Mouse (Mus musculus) midbrain, embryonic 10.5 days (tissue): ENCODE data around the gene Rhebl1. TPM values are rescaled to one million over a fixed set of nuclear protein-coding genes. Genes with fewer than 3 reads are reported as not detected.

ENCODE experiments used
- DNase-seq: peaks from one replicate; pipeline ENCODE4 v3.0.0-alpha.2; 2017; ENCODE audit warnings: low spot score
- H3K27ac ChIP-seq: fragments of 300-500 bp; sonication (generic); replicated peaks from 2 replicates; pipeline ENCODE4 v1.5.1; 2016; ENCODE audit warnings: mild to moderate bottlenecking
- H3K27me3 ChIP-seq: fragments of 300-500 bp; sonication (generic); 2 replicates; pipeline ENCODE4 v1.6.1; 2016; ENCODE audit warnings: low read depth, mild to moderate bottlenecking; ENCODE audit not compliant: poor library complexity, severe bottlenecking
- H3K36me3 ChIP-seq: fragments of 300-500 bp; sonication (generic); 2 replicates; pipeline ENCODE4 v1.6.1; 2016; ENCODE audit warnings: mild to moderate bottlenecking, moderate library complexity
- H3K4me1 ChIP-seq: fragments of 300-500 bp; sonication (generic); 2 replicates; pipeline ENCODE4 v1.6.1; 2016
- H3K4me3 ChIP-seq: fragments of 300-500 bp; sonication (generic); 2 replicates; pipeline ENCODE4 v1.5.1; 2016; ENCODE audit warnings: mild to moderate bottlenecking, moderate library complexity
- H3K9me3 ChIP-seq: fragments of 300-500 bp; sonication (generic); replicated peaks from 2 replicates; pipeline ENCODE4 v1.6.1; 2016; ENCODE audit warnings: mild to moderate bottlenecking
- WGBS: fragments of 180-500 bp; shearing (Covaris S2); methylation state at CpG from one replicate; pipeline ENCODE4 v1.1.7; 2016; 5-methylcytosine and 5-hydroxymethylcytosine counted together
- polyA plus RNA-seq: library from polyadenylated mRNA; unstranded; fragments of >200 nt; fragmentation: Nextera tagmentation; extraction: Ambion mirVana; gene quantifications from 2 replicates; pipeline ENCODE4 v1.2.1, GENCODE M21; 2016

Gene Rhebl1
- polyA plus RNA-seq, 1 experiment from 2014 or later: 23.9 TPM

GRCm38 (mm10) chr15:98883661-98884060 lies 10.7 kb downstream of the Rhebl1 start:
- no peak overlapping the region for H3K27ac ChIP-seq
- H3K4me1 ChIP-seq: peaks cover 26% of the 10 kb centered on the region
- 0 out of 2 replicates have a peak, but pooled peaks cover under 1% of the 10 kb centered on the region for H3K36me3 ChIP-seq
- peaks cover 3% of the 10 kb centered on the region; the same call in 1 of the 2 replicates for H3K27me3 ChIP-seq
- no peak overlapping the region for H3K4me3 ChIP-seq
- DNase-seq: no peak
- no peaks in the 10 kb centered on the region for H3K9me3 ChIP-seq

GRCm38 (mm10) chr15:98881656-98882008 lies 12.7 kb downstream of the Rhebl1 start:
- Histone ChIP-seq H3K27ac (peak overlapping the region; percentile 89), H3K9me3 (no peaks in the 10 kb centered on the region), H3K4me1 (peaks cover 26% of the 10 kb centered on the region), H3K27me3 (no peaks in the 10 kb centered on the region), H3K36me3 (peaks cover 9% of the 10 kb centered on the region; the same call in 1 of the 2 replicates), H3K4me3 (peak overlapping the region; percentile 77)
- WGBS: 6% methylated on average over 5 of the region's 5 CpGs
- no peak for DNase-seq

- Histone ChIP-seq H3K36me3 (peaks cover 9% of the 10 kb centered on the region; the same call in 1 of the 2 replicates), H3K4me3 (peak overlapping the region; percentile 77), H3K4me1 (peaks cover 26% of the 10 kb centered on the region), H3K27me3 (no peaks in the 10 kb centered on the region), H3K27ac (peak overlapping the region; percentile 89), H3K9me3 (no peaks in the 10 kb centered on the region)
- peak; percentile 98 for DNase-seq
- WGBS: under 1% methylated on average over 48 of the region's 48 CpGs
Measured at GRCm38 (mm10) chr15:98880978-98881655, 13.2 kb downstream of the Rhebl1 start.

- peak; percentile 64 for DNase-seq
- Histone ChIP-seq H3K9me3 (no peaks in the 10 kb centered on the region), H3K27me3 (no peaks in the 10 kb centered on the region), H3K4me1 (peaks cover 36% of the 10 kb centered on the region), H3K36me3 (peaks cover 9% of the 10 kb centered on the region; the same call in 1 of the 2 replicates), H3K4me3 (no peak overlapping the region), H3K27ac (no peak overlapping the region)
- 22% methylated on average over 3 of the region's 3 CpGs for WGBS
Measured at GRCm38 (mm10) chr15:98877331-98877730, 17.0 kb downstream of the Rhebl1 start.

- peaks cover 46% of the 10 kb centered on the region for H3K4me1 ChIP-seq
- peak; percentile 95 for DNase-seq
- peaks cover 8% of the 10 kb centered on the region for H3K36me3 ChIP-seq
- H3K27me3 ChIP-seq: no peaks in the 10 kb centered on the region
- WGBS: 1% methylated on average over 51 of the region's 51 CpGs
- peak overlapping the region; percentile 99 for H3K27ac ChIP-seq
- peak overlapping the region; percentile 99 for H3K4me3 ChIP-seq
- no peaks in the 10 kb centered on the region for H3K9me3 ChIP-seq
Measured at GRCm38 (mm10) chr15:98871916-98872888, 22.1 kb downstream of the Rhebl1 start.

GRCm38 (mm10) chr15:98871070-98871915 lies 23.0 kb downstream of the Rhebl1 start, which contains the start of gene Kmt2d:
Gene Kmt2d, minus strand, starts transcription at chr15:98871204.
- Histone ChIP-seq H3K36me3 (peaks cover 17% of the 10 kb centered on the region), H3K4me3 (peak within 1 kb of the TSS; percentile 99), H3K4me1 (peaks cover 49% of the 10 kb centered on the region), H3K9me3 (no peaks in the 10 kb centered on the region), H3K27ac (peak within 1 kb of the TSS; percentile 99), H3K27me3 (no peaks in the 10 kb centered on the region)
- under 1% methylated on average over 92 of the region's 94 CpGs for WGBS
- DNase-seq: no peak

GRCm38 (mm10) chr15:98870179-98871069 lies 23.9 kb downstream of the Rhebl1 start:
- H3K9me3 ChIP-seq: no peaks in the 10 kb centered on the region
- H3K27me3 ChIP-seq: no peaks in the 10 kb centered on the region
- peaks cover 49% of the 10 kb centered on the region for H3K4me1 ChIP-seq
- peak overlapping the region; percentile 99 for H3K4me3 ChIP-seq
- 0% methylated on average over 16 of the region's 16 CpGs for WGBS
- H3K36me3 ChIP-seq: peaks cover 25% of the 10 kb centered on the region
- peak overlapping the region; percentile 99 for H3K27ac ChIP-seq
- peak; percentile 40 for DNase-seq

GRCm38 (mm10) chr15:98869342-98870178 lies 24.8 kb downstream of the Rhebl1 start:
- Histone ChIP-seq H3K4me1 (peaks cover 49% of the 10 kb centered on the region), H3K36me3 (peaks cover 34% of the 10 kb centered on the region), H3K27ac (peak overlapping the region; percentile 99), H3K9me3 (no peaks in the 10 kb centered on the region), H3K27me3 (no peaks in the 10 kb centered on the region), H3K4me3 (peak overlapping the region; percentile 99)
- 22% methylated on average over 8 of the region's 8 CpGs for WGBS
- no peak for DNase-seq

- peaks cover 44% of the 10 kb centered on the region for H3K36me3 ChIP-seq
- 43% methylated on average over 11 of the region's 11 CpGs for WGBS
- peak overlapping the region; percentile 99 for H3K4me3 ChIP-seq
- H3K27ac ChIP-seq: peak overlapping the region; percentile 99; the same call in 1 of the 2 replicates
- DNase-seq: no peak
- H3K9me3 ChIP-seq: no peaks in the 10 kb centered on the region
- peaks cover 49% of the 10 kb centered on the region for H3K4me1 ChIP-seq
- H3K27me3 ChIP-seq: no peaks in the 10 kb centered on the region
Measured at GRCm38 (mm10) chr15:98868346-98869063, 25.8 kb downstream of the Rhebl1 start.

- H3K36me3 ChIP-seq: peaks cover 56% of the 10 kb centered on the region
- H3K9me3 ChIP-seq: no peaks in the 10 kb centered on the region
- H3K27me3 ChIP-seq: no peaks in the 10 kb centered on the region
- 77% methylated on average over 6 of the region's 6 CpGs for WGBS
- no peak overlapping the region for H3K27ac ChIP-seq
- DNase-seq: no peak
- peaks cover 39% of the 10 kb centered on the region for H3K4me1 ChIP-seq
- H3K4me3 ChIP-seq: peak overlapping the region; percentile 99; the same call in 1 of the 2 replicates
Measured at GRCm38 (mm10) chr15:98867321-98867720, 27.0 kb downstream of the Rhebl1 start.
